Comparison of ENCODE assay signal across 17 mouse cellular contexts in genomic region chr7:144634450-144634849, GRCm38 (mm10). TPM values are rescaled to one million over a fixed set of nuclear protein-coding genes. Genes with fewer than 3 reads are reported as not detected.
A peak's percentile ranks its signal among the peaks of the same experiment; 100 is the strongest.
DNase-seq lines count a peak whose midpoint lies in the region; ATAC-seq and TF ChIP-seq lines count a peak whose summit lies in the region.
"Had no signal": no experiment of that assay in that cellular context is flagged by ENCODE, and none has a peak within 500 bp of the region (broad histone marks: within the 10 kb centered on the region; RNA-seq: fewer than 3 reads in every experiment).

No protein-coding gene starts in this region.

- no peaks in the 10 kb centered on the region for H3K4me1 ChIP-seq in heart, adult 2 months (ENCODE audit: control insufficient read depth, insufficient read depth, low read length)
- H3K4me1 ChIP-seq in liver, embryonic 11.5 days (replicated peaks; ENCODE audit: control insufficient read depth, insufficient read depth, low read length) = no peaks in the 10 kb centered on the region
- H3K4me1 ChIP-seq in intestine, embryonic 16.5 days (ENCODE audit: control insufficient read depth, insufficient read depth, low read length) = peaks cover 8% of the 10 kb centered on the region; the same call in 1 of the 2 replicates

- H3K9me3 ChIP-seq in liver, embryonic 11.5 days (ENCODE audit: control insufficient read depth, low read length) = no peaks in the 10 kb centered on the region
- no peaks in the 10 kb centered on the region for H3K9me3 ChIP-seq in intestine, embryonic 16.5 days (ENCODE audit: control insufficient read depth, low read length)
- H3K9me3 ChIP-seq: embryonic facial prominence, embryonic 10.5 days; forebrain, embryonic 15.5 days; heart, embryonic 12.5 days; hindbrain, embryonic 13.5 days had no signal

- intact Hi-C loops in heart, adult 2 months (cut with DNase I) = no loop called here
- intact Hi-C loops in heart, postnatal 36 days (cut with DNase I) = no loop called here

- peak overlapping the region; percentile 28 for H3K27ac ChIP-seq in heart, adult 2 months
- H3K27ac ChIP-seq in liver, embryonic 11.5 days (ENCODE audit: low read depth, low read length) = no peak overlapping the region
- no peak overlapping the region for H3K27ac ChIP-seq in intestine, embryonic 16.5 days (ENCODE audit: low read length)
- H3K27ac ChIP-seq: embryonic facial prominence, embryonic 10.5 days; forebrain, embryonic 15.5 days; hindbrain, embryonic 13.5 days; hindbrain, postnatal 0 days had no signal

- TF ChIP-seq EP300 in heart, adult 2 months (IDR thresholded peaks at IDR 0.05; ENCODE audit: insufficient read depth, low read depth, low read length) = no peak

- WGBS in heart, adult 2 months = 72% methylated on average over 3 of the region's 3 CpGs
- 79% methylated on average over 3 of the region's 3 CpGs for WGBS in liver, embryonic 11.5 days
- WGBS in intestine, embryonic 16.5 days = 57% methylated on average over 3 of the region's 3 CpGs

- no peaks in the 10 kb centered on the region for H3K27me3 ChIP-seq in heart, adult 2 months (ENCODE audit: control insufficient read depth, insufficient read depth, low read length)
- no peaks in the 10 kb centered on the region; the same call in 1 of the 2 replicates for H3K27me3 ChIP-seq in liver, embryonic 11.5 days (replicated peaks; ENCODE audit: control insufficient read depth, insufficient read depth, low read length)
- no peaks in the 10 kb centered on the region for H3K27me3 ChIP-seq in intestine, embryonic 16.5 days (replicated peaks; ENCODE audit: control insufficient read depth, insufficient read depth, low read length)
- H3K27me3 ChIP-seq: forebrain, embryonic 15.5 days; heart, embryonic 12.5 days; Patski had no signal

- 0 out of 2 replicates have a peak, but pooled peaks have one; percentile 10 for ATAC-seq in liver, embryonic 11.5 days (replicated peaks; ENCODE audit: low FRiP score)
- peak; percentile 88 for ATAC-seq in intestine, embryonic 16.5 days
- ATAC-seq: activated CD4-positive, CD25-positive, alpha-beta regulatory T cell, adult 4 months; forebrain, embryonic 15.5 days; hindbrain, postnatal 0 days; Patski had no signal

- H3K4me3 ChIP-seq in heart, adult 2 months = no peak overlapping the region
- no peak overlapping the region for H3K4me3 ChIP-seq in liver, embryonic 11.5 days (ENCODE audit: low read depth, low read length)
- no peak overlapping the region for H3K4me3 ChIP-seq in intestine, embryonic 16.5 days (ENCODE audit: low read length)
- H3K4me3 ChIP-seq: embryonic facial prominence, embryonic 10.5 days; forebrain, embryonic 15.5 days; heart, embryonic 12.5 days; hindbrain, embryonic 13.5 days had no signal

- no peaks in the 10 kb centered on the region for H3K36me3 ChIP-seq in heart, adult 2 months (ENCODE audit: control insufficient read depth, insufficient read depth, low read length)
- H3K36me3 ChIP-seq in liver, embryonic 11.5 days (ENCODE audit: control insufficient read depth, insufficient read depth, low read length) = no peaks in the 10 kb centered on the region
- H3K36me3 ChIP-seq in intestine, embryonic 16.5 days (ENCODE audit: control insufficient read depth, insufficient read depth, low read length) = no peaks in the 10 kb centered on the region
- H3K36me3 ChIP-seq: forebrain, embryonic 15.5 days; heart, embryonic 12.5 days; hindbrain, embryonic 13.5 days had no signal

- no peak for TF ChIP-seq POLR2A in heart, adult 2 months (IDR thresholded peaks at IDR 0.05; ENCODE audit: insufficient read depth, low read depth, low read length)

- H3K79me2 ChIP-seq in heart, adult 2 months (replicated peaks; ENCODE audit: control insufficient read depth, insufficient read depth, low read length) = no peaks in the 10 kb centered on the region

- DNase-seq in heart, adult 2 months = no peak
- DNase-seq in heart, postnatal 36 days = no peak
- peak; percentile 9 for DNase-seq in kidney, adult 9 months
- DNase-seq in kidney, adult 18-20 months = no peak
- no peak for DNase-seq in liver, embryonic 11.5 days (ENCODE audit: low spot score)
- no peak for DNase-seq in liver
- DNase-seq: cerebellum, adult 2 months; cerebellum, postnatal 10 days; gastrocnemius, postnatal 10 days had no signal

- H3K9ac ChIP-seq in heart, adult 2 months (ENCODE audit: low read depth, low read length) = no peak overlapping the region
- H3K9ac ChIP-seq in liver, embryonic 11.5 days (ENCODE audit: low read depth, low read length) = no peak overlapping the region
- H3K9ac ChIP-seq in intestine, embryonic 16.5 days (ENCODE audit: low read depth, low read length) = peak overlapping the region; percentile 15; the same call in 1 of the 2 replicates
- H3K9ac ChIP-seq: forebrain, embryonic 15.5 days; heart, embryonic 12.5 days; hindbrain, embryonic 13.5 days had no signal

- TF ChIP-seq CTCF in heart, adult 2 months (IDR thresholded peaks at IDR 0.05) = no peak

- no peak overlapping the region for H3K4me2 ChIP-seq in liver, embryonic 11.5 days
- H3K4me2 ChIP-seq in intestine, embryonic 16.5 days (ENCODE audit: low read depth, low read length) = no peak overlapping the region
- H3K4me2 ChIP-seq: forebrain, embryonic 15.5 days; heart, embryonic 12.5 days; hindbrain, embryonic 13.5 days had no signal

RNA-seq across cellular contexts. Expression of gene Fadd, which starts 52.2 kb away (rescaled TPM):
- total RNA-seq in heart, adult 2 months (2021) = 1 to 10 TPM; 8.2 to 8.6 TPM
- polyA plus RNA-seq in heart, adult 2 months (2012; rRNA removed) = 13.4 and 15.6 TPM in 2 replicates
- 1 to 10 TPM; 8.0 to 9.3 TPM for total RNA-seq in heart, postnatal 36 days (2021)
- polyA plus RNA-seq in liver, embryonic 11.5 days (2014; fragmentation: Nextera tagmentation; extraction: Ambion mirVana) = 11.7 and 12.5 TPM in 2 replicates
- 13.8 and 13.9 TPM in 2 replicates for polyA plus RNA-seq in intestine, embryonic 16.5 days (2015; fragmentation: Nextera tagmentation; extraction: Ambion mirVana)
